Mouse (Mus musculus): ENCODE measurements around the gene Nlrc4. TPM values are rescaled to one million over a fixed set of nuclear protein-coding genes. Genes with fewer than 3 reads are reported as not detected.

The Nlrc4 gene
- total and polyA plus RNA-seq, 3 experiments, result 1.9 to 6.0 (median 3.3) TPM

- Histone ChIP-seq H3K79me2 (replicated peaks; ENCODE audit: control insufficient read depth, extremely low read depth, insufficient read depth, poor library complexity, severe bottlenecking) (peaks cover 20% of the 10 kb centered on the region), H3K4me1 (ENCODE audit: control insufficient read depth in 1 of 2, insufficient read depth in 2 of 2) (peaks cover 0 to 10% of the 10 kb centered on the region in 2 experiments; a peak in 2 of 4 replicates), H3K9ac (ENCODE audit: insufficient read depth, low read depth) (no peak overlapping the region), H3K9me3 (replicated peaks; ENCODE audit: low read length) (no peaks in the 10 kb centered on the region), H3K4me2 (ENCODE audit: insufficient read depth, low read depth, poor library complexity, severe bottlenecking) (no peak overlapping the region), H3K27me3 (replicated peaks) (no peaks in the 10 kb centered on the region), H3K36me3 (replicated peaks in 1 of 2; ENCODE audit: control insufficient read depth in 1 of 2, insufficient read depth in 1 of 2, low read length in 1 of 2) (peaks cover 14 to 37% of the 10 kb centered on the region in 2 experiments), H3K4me3 (replicated peaks in 1 of 3; ENCODE audit: low read depth in 2 of 3, low read length in 2 of 3, poor library complexity in 1 of 3) (no peak overlapping the region), H3K27ac (ENCODE audit: insufficient read depth, low read depth) (no peak overlapping the region)
- in situ Hi-C loops (cut with MboI; ENCODE audit: low pct_ligation_motif_present, low pct_unique_long_range_greater_than_20kb, low sequenced_read_pairs) (no loop called here), dilution Hi-C loops (cut with MboI; ENCODE audit: extremely low pct_ligation_motif_present, extremely low pct_unique_long_range_greater_than_20kb, low sequenced_read_pairs) (no loop called here)
- TF ChIP-seq E2F4 (IDR thresholded peaks at IDR 0.05; ENCODE audit: insufficient replicate concordance, low read depth, low read length), result no peak
- no peak for TF ChIP-seq BHLHE40 (IDR thresholded peaks at IDR 0.05; ENCODE audit: low read depth, low read length)
- TF ChIP-seq JUND (conservative IDR thresholded peaks at IDR 0.05; ENCODE audit: low read depth, low read length), result no peak
- TF ChIP-seq IRF4 (IDR thresholded peaks at IDR 0.05; ENCODE audit: low read depth, low read length), result no peak
- no peak for TF ChIP-seq JUN (IDR thresholded peaks at IDR 0.05; ENCODE audit: insufficient read depth, low read depth, low read length)
- no peak for TF ChIP-seq ZNF384 (IDR thresholded peaks at IDR 0.05; ENCODE audit: low read depth, low read length)
- TF ChIP-seq UBTF (IDR thresholded peaks at IDR 0.05; ENCODE audit: low read depth, low read length), result no peak
- TF ChIP-seq MAFK (IDR thresholded peaks at IDR 0.05; ENCODE audit: insufficient replicate concordance, low read length), result no peak
- TF ChIP-seq CTCF (conservative IDR thresholded peaks at IDR 0.05 in 1 of 2, IDR thresholded peaks at IDR 0.05 in 1 of 2; ENCODE audit: low read depth in 2 of 2, low read length in 2 of 2), result no peak
- no peak for TF ChIP-seq TBP (conservative IDR thresholded peaks at IDR 0.05; ENCODE audit: low read depth, low read length)
- TF ChIP-seq KAT2A (IDR thresholded peaks at IDR 0.05; ENCODE audit: insufficient replicate concordance, low read length), result no peak
- no peak for TF ChIP-seq POLR2A (IDR thresholded peaks at IDR 0.05; ENCODE audit: low read depth, low read length)
- DNase-seq (ENCODE audit: extremely low read depth), result no peak
Observed at GRCm38 (mm10) chr17:74491565-74491964, 32.6 kb upstream of the Nlrc4 start.

- TF ChIP-seq NELFE (IDR thresholded peaks at IDR 0.05; ENCODE audit: low read depth, low read length) (no peak), TCF12 (IDR thresholded peaks at IDR 0.05; ENCODE audit: low read depth, low read length) (no peak), RCOR1 (conservative IDR thresholded peaks at IDR 0.05; ENCODE audit: low read depth, low read length) (no peak), POLR2AphosphoS2 (IDR thresholded peaks at IDR 0.05; ENCODE audit: low read depth, low read length) (no peak), MYC (IDR thresholded peaks at IDR 0.05; ENCODE audit: low read depth, low read length) (no peak), GABPA (IDR thresholded peaks at IDR 0.05; ENCODE audit: insufficient replicate concordance, low read depth, low read length) (no peak), IRF4 (IDR thresholded peaks at IDR 0.05; ENCODE audit: low read depth, low read length) (no peak), MAX (IDR thresholded peaks at IDR 0.05; ENCODE audit: low read length) (no peak), JUN (IDR thresholded peaks at IDR 0.05; ENCODE audit: insufficient read depth, low read depth, low read length) (no peak), MAFK (IDR thresholded peaks at IDR 0.05; ENCODE audit: insufficient replicate concordance, low read length) (no peak), MEF2A (IDR thresholded peaks at IDR 0.05; ENCODE audit: borderline replicate concordance, low read depth, low read length) (no peak)
- Histone ChIP-seq H3K4me2 (ENCODE audit: insufficient read depth, low read depth, poor library complexity, severe bottlenecking) (peak overlapping the region; percentile 87; the same call in 1 of the 2 replicates), H3K9me3 (replicated peaks; ENCODE audit: low read length) (no peaks in the 10 kb centered on the region), H3K79me2 (replicated peaks; ENCODE audit: control insufficient read depth, extremely low read depth, insufficient read depth, poor library complexity, severe bottlenecking) (peaks cover 20% of the 10 kb centered on the region), H3K4me1 (ENCODE audit: control insufficient read depth in 1 of 2, insufficient read depth in 2 of 2) (peaks cover 0 to 10% of the 10 kb centered on the region in 2 experiments; a peak in 2 of 4 replicates), H3K27ac (ENCODE audit: insufficient read depth, low read depth) (peak overlapping the region; percentile 58; the same call in 1 of the 2 replicates), H3K27me3 (replicated peaks) (no peaks in the 10 kb centered on the region), H3K4me3 (replicated peaks in 1 of 3; ENCODE audit: low read depth in 2 of 3, low read length in 2 of 3, poor library complexity in 1 of 3) (peak overlapping the region; percentile 71 to 79 (median 74)), H3K36me3 (replicated peaks in 1 of 2; ENCODE audit: control insufficient read depth in 1 of 2, insufficient read depth in 1 of 2, low read length in 1 of 2) (peaks cover 7 to 25% of the 10 kb centered on the region in 2 experiments), H3K9ac (ENCODE audit: insufficient read depth, low read depth) (peak overlapping the region; percentile 84)
- dilution Hi-C loops (cut with MboI; ENCODE audit: extremely low pct_ligation_motif_present, extremely low pct_unique_long_range_greater_than_20kb, low sequenced_read_pairs) (no loop called here), in situ Hi-C loops (cut with MboI; ENCODE audit: low pct_ligation_motif_present, low pct_unique_long_range_greater_than_20kb, low sequenced_read_pairs) (no loop called here)
- no peak for DNase-seq (ENCODE audit: extremely low read depth)
Observed at GRCm38 (mm10) chr17:74489901-74490220, 30.9 kb upstream of the Nlrc4 start.
